ENCODE assay signal across 8 mouse cellular contexts in the genomic region with DNA sequence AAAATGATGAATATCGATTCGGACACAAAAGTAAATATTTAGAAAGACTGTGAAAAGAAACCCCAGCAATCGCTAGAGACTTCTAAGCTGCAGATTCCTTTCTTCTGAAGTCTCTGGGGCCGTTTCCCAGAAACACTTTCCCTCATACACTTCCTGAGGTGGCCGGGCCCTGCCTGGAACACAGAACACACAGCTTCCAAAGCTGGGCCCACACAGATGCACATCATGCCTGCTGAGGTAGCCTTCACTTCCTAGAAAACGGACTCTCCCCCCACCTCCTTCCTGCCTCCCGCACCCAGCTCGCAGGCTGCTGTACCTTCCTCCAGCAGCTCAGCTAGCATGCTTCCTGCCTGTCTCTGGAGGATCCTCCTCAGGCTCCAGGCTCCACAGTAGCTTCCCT. TPM values are rescaled to one million over a fixed set of nuclear protein-coding genes. Genes with fewer than 3 reads are reported as not detected.
DNase-seq lines count a peak whose midpoint lies in the region; ATAC-seq and TF ChIP-seq lines count a peak whose summit lies in the region.

No protein-coding gene starts in this region.

- H3K9ac ChIP-seq in lung, embryonic 14.5 days = peak overlapping the region; percentile 34
- 0 out of 2 replicates have a peak overlapping the region, but pooled peaks have one; percentile 32 for H3K9ac ChIP-seq in embryonic facial prominence, embryonic 14.5 days (ENCODE audit: low read depth, low read length)

- no peak for ATAC-seq in lung, embryonic 14.5 days (ENCODE audit: insufficient read depth)
- peak; percentile 38 for ATAC-seq in embryonic facial prominence, embryonic 14.5 days (ENCODE audit: low read depth)

- peak; percentile 79 for DNase-seq in lung, embryonic 14.5 days
- no peak for DNase-seq in lung, postnatal 25 days (ENCODE audit: low spot score)
- peak; percentile 85 for DNase-seq in embryonic facial prominence, embryonic 14.5 days (ENCODE audit: low spot score)
- peak; percentile 55 for DNase-seq in kidney, postnatal 10 days
- no peak for DNase-seq in urinary bladder, postnatal 25 days (ENCODE audit: low spot score)
- no peak for DNase-seq in layer of hippocampus, adult 9-11 months
- DNase-seq in gastrocnemius, postnatal 36 days = no peak

- no peaks in the 10 kb centered on the region for H3K79me2 ChIP-seq in myocyte (ENCODE audit: control insufficient read depth, insufficient read depth)

- H3K9me3 ChIP-seq in lung, embryonic 14.5 days (ENCODE audit: low read depth, low read length) = no peaks in the 10 kb centered on the region
- no peaks in the 10 kb centered on the region for H3K9me3 ChIP-seq in embryonic facial prominence, embryonic 14.5 days (ENCODE audit: control insufficient read depth, low read length)

- H3ac ChIP-seq in myocyte (ENCODE audit: control insufficient read depth, insufficient read length) = no peak overlapping the region

- no peak overlapping the region for H3K4me3 ChIP-seq in lung, embryonic 14.5 days (ENCODE audit: low read depth, low read length)
- H3K4me3 ChIP-seq in embryonic facial prominence, embryonic 14.5 days (ENCODE audit: low read depth, low read length) = no peak overlapping the region
- no peak overlapping the region for H3K4me3 ChIP-seq in myocyte

- 0 out of 2 replicates have a peak overlapping the region, but pooled peaks have one; percentile 2 for H3K4me2 ChIP-seq in lung, embryonic 14.5 days
- H3K4me2 ChIP-seq in embryonic facial prominence, embryonic 14.5 days (ENCODE audit: low read depth, low read length) = no peak overlapping the region
- H3K4me2 ChIP-seq in myocyte (ENCODE audit: low read depth) = peak overlapping the region; percentile 36

- TF ChIP-seq CTCF in lung, embryonic 14.5 days (IDR thresholded peaks at IDR 0.05; ENCODE audit: low read depth) = no peak

- 4% methylated on average over 8 of the region's 8 CpGs for WGBS in lung, embryonic 14.5 days
- WGBS in embryonic facial prominence, embryonic 14.5 days = 19% methylated on average over 8 of the region's 8 CpGs

- intact Hi-C loops in gastrocnemius, postnatal 36 days (cut with DNase I) = no loop called here

- no peak for TF ChIP-seq POLR2A in myocyte (IDR thresholded peaks at IDR 0.05; ENCODE audit: insufficient read length, low read depth)

- no peaks in the 10 kb centered on the region for H3K36me3 ChIP-seq in lung, embryonic 14.5 days (ENCODE audit: insufficient read depth)
- no peaks in the 10 kb centered on the region for H3K36me3 ChIP-seq in embryonic facial prominence, embryonic 14.5 days (ENCODE audit: control insufficient read depth, insufficient read depth, low read length)
- no peaks in the 10 kb centered on the region for H3K36me3 ChIP-seq in myocyte (ENCODE audit: control insufficient read depth, insufficient read depth)

- H3K27me3 ChIP-seq in lung, embryonic 14.5 days (ENCODE audit: insufficient read depth, low read length) = no peaks in the 10 kb centered on the region
- no peaks in the 10 kb centered on the region for H3K27me3 ChIP-seq in embryonic facial prominence, embryonic 14.5 days (replicated peaks; ENCODE audit: control insufficient read depth, insufficient read depth, low read length)
- H3K27me3 ChIP-seq in myocyte (ENCODE audit: control insufficient read depth, insufficient read depth, insufficient read length) = no peaks in the 10 kb centered on the region

- peak overlapping the region; percentile 96 for H3K27ac ChIP-seq in lung, embryonic 14.5 days (ENCODE audit: low read depth)
- peak overlapping the region; percentile 78 for H3K27ac ChIP-seq in embryonic facial prominence, embryonic 14.5 days (replicated peaks; ENCODE audit: low read depth, low read length)

- peaks cover 35% of the 10 kb centered on the region for H3K4me1 ChIP-seq in lung, embryonic 14.5 days (ENCODE audit: insufficient read depth)
- peaks cover 22% of the 10 kb centered on the region; the same call in 1 of the 2 replicates for H3K4me1 ChIP-seq in embryonic facial prominence, embryonic 14.5 days (ENCODE audit: control insufficient read depth, insufficient read depth, low read length)

TF ChIP-seq in myocyte, 11 proteins besides CTCF, POLR2A, EP300 and RAD21:
- no peak for TF ChIP-seq SRF (IDR thresholded peaks at IDR 0.05; ENCODE audit: control insufficient read depth, insufficient read length, low read depth)
- TF ChIP-seq REST (IDR thresholded peaks at IDR 0.05; ENCODE audit: insufficient read depth, insufficient read length) = no peak
- no peak for TF ChIP-seq MYOG (IDR thresholded peaks at IDR 0.05; ENCODE audit: control insufficient read depth in 1 of 3, insufficient read depth in 1 of 3, insufficient read length in 2 of 3, low read depth in 2 of 3)
- TF ChIP-seq USF1 (IDR thresholded peaks at IDR 0.05; ENCODE audit: low read depth) = no peak
- TF ChIP-seq E2F4 (IDR thresholded peaks at IDR 0.05; ENCODE audit: insufficient read depth) = no peak
- TF ChIP-seq MAX (IDR thresholded peaks at IDR 0.05; ENCODE audit: low read depth) = no peak
- no peak for TF ChIP-seq MYOD1 (IDR thresholded peaks at IDR 0.05; ENCODE audit: control insufficient read depth in 1 of 3, insufficient read length in 2 of 3, low read depth in 2 of 3)
- TF ChIP-seq POLR2AphosphoS2 (IDR thresholded peaks at IDR 0.05; ENCODE audit: insufficient read length, low read depth) = no peak
- no peak for TF ChIP-seq CEBPB (IDR thresholded peaks at IDR 0.05; ENCODE audit: insufficient read depth, poor library complexity, severe bottlenecking)
- no peak for TF ChIP-seq TCF12 (IDR thresholded peaks at IDR 0.05; ENCODE audit: insufficient read depth, poor library complexity, severe bottlenecking)
- no peak for TF ChIP-seq TCF3 (IDR thresholded peaks at IDR 0.05; ENCODE audit: insufficient read length, low read depth)

RNA-seq across cellular contexts. Expression of gene Tgm2, which starts 36.7 kb away (rescaled TPM):
- polyA plus RNA-seq in lung, embryonic 14.5 days (2014; fragmentation: Nextera tagmentation; extraction: Ambion mirVana) = 40.8 and 41.7 TPM in 2 replicates
- 18.8 and 19.9 TPM in 2 replicates for polyA plus RNA-seq in embryonic facial prominence, embryonic 14.5 days (2014; fragmentation: Nextera tagmentation; extraction: Ambion mirVana)
- polyA plus RNA-seq in myocyte (2012; fragmentation: generic; extraction: Trizol) = 61.0 TPM
- 10 to 100 TPM; 41.0 to 53.1 TPM for total RNA-seq in gastrocnemius, postnatal 36 days (2021)

Comparison
In these comparisons a context has a peak if more than half of its experiments do, and no peak if none do; other contexts are left out.
1. DNase-seq: peak in lung, embryonic 14.5 days (single experiment), embryonic facial prominence, embryonic 14.5 days (single experiment) and kidney, postnatal 10 days (single experiment); none in lung, postnatal 25 days (single experiment), urinary bladder, postnatal 25 days (single experiment), layer of hippocampus, adult 9-11 months (single experiment) and gastrocnemius, postnatal 36 days (0 of 2).